Mouse (Mus musculus) embryonic facial prominence, embryonic 11.5 days (tissue): ENCODE results near the gene Nt5c1b. TPM values are rescaled to one million over a fixed set of nuclear protein-coding genes. Genes with fewer than 3 reads are reported as not detected.

ENCODE experiments used
- polyA plus RNA-seq: library from polyadenylated mRNA; unstranded; fragments of >200 nt; fragmentation: Nextera tagmentation; extraction: Ambion mirVana; gene quantifications from 2 replicates; pipeline ENCODE4 v1.2.1, GENCODE M21; 2014

The Nt5c1b gene
- polyA plus RNA-seq, 1 experiment from 2014 or later = not detected

Other genes starting within 250 kb of the Nt5c1b start
- gene Rdh14, start 20.8 kb downstream of the Nt5c1b start, polyA plus RNA-seq = 32.8 and 33.4 TPM in 2 replicates